Mouse (Mus musculus): Measurements from ENCODE around the gene Ccdc173. TPM values are rescaled to one million over a fixed set of nuclear protein-coding genes. Genes with fewer than 3 reads are reported as not detected.

The Ccdc173 gene
- total and polyA plus RNA-seq, 3 experiments: 1.3 to 3.9 (median 1.8) TPM

- in situ Hi-C loops (cut with MboI; ENCODE audit: low pct_ligation_motif_present, low pct_unique_long_range_greater_than_20kb, low sequenced_read_pairs): no loop called here
- peak; percentile 82 for TF ChIP-seq POLR2A (IDR thresholded peaks at IDR 0.05; ENCODE audit: low read depth, low read length)
- TF ChIP-seq ZMIZ1 (IDR thresholded peaks at IDR 0.05; ENCODE audit: low read depth, low read length): no peak
- no peak for TF ChIP-seq JUND (conservative IDR thresholded peaks at IDR 0.05; ENCODE audit: low read depth, low read length)
- TF ChIP-seq KAT2A (IDR thresholded peaks at IDR 0.05; ENCODE audit: insufficient replicate concordance, low read length): peak; percentile 99
- no peak for TF ChIP-seq IRF4 (IDR thresholded peaks at IDR 0.05; ENCODE audit: low read depth, low read length)
- TF ChIP-seq BHLHE40 (IDR thresholded peaks at IDR 0.05; ENCODE audit: low read depth, low read length): no peak
- no peak for TF ChIP-seq NELFE (IDR thresholded peaks at IDR 0.05; ENCODE audit: low read depth, low read length)
- no peak for TF ChIP-seq MAFK (IDR thresholded peaks at IDR 0.05; ENCODE audit: insufficient replicate concordance, low read length)
- peak; percentile 98 for TF ChIP-seq MXI1 (IDR thresholded peaks at IDR 0.05; ENCODE audit: low read depth, low read length)
- TF ChIP-seq ZNF384 (IDR thresholded peaks at IDR 0.05; ENCODE audit: low read depth, low read length): no peak
- no peak for TF ChIP-seq JUN (IDR thresholded peaks at IDR 0.05; ENCODE audit: insufficient read depth, low read depth, low read length)
- no peak for TF ChIP-seq CHD1 (IDR thresholded peaks at IDR 0.05; ENCODE audit: low read depth, low read length)
- no peak for TF ChIP-seq USF2 (conservative IDR thresholded peaks at IDR 0.05; ENCODE audit: low read depth, low read length)
- no peak for TF ChIP-seq MAZ (IDR thresholded peaks at IDR 0.05; ENCODE audit: low read depth, low read length)
- TF ChIP-seq ETS1 (conservative IDR thresholded peaks at IDR 0.05; ENCODE audit: low read depth, low read length): no peak
- TF ChIP-seq EP300 (IDR thresholded peaks at IDR 0.05; ENCODE audit: low read length): no peak
- TF ChIP-seq SMC3 (IDR thresholded peaks at IDR 0.05; ENCODE audit: low read depth, low read length): no peak
- peak; percentile 75; the same call in 1 of the 2 replicates for TF ChIP-seq MYC (IDR thresholded peaks at IDR 0.05; ENCODE audit: low read depth, low read length)
- TF ChIP-seq ZC3H11A (IDR thresholded peaks at IDR 0.05; ENCODE audit: low read depth, low read length): no peak
- peak; percentile 55 for TF ChIP-seq NRF1 (IDR thresholded peaks at IDR 0.05; ENCODE audit: low read depth, low read length)
- TF ChIP-seq ZKSCAN1 (IDR thresholded peaks at IDR 0.05; ENCODE audit: borderline replicate concordance, low read depth, low read length): no peak
- TF ChIP-seq E2F4 (IDR thresholded peaks at IDR 0.05; ENCODE audit: insufficient replicate concordance, low read depth, low read length): no peak
- TF ChIP-seq TBP (conservative IDR thresholded peaks at IDR 0.05; ENCODE audit: low read depth, low read length): peak; percentile 82
- TF ChIP-seq UBTF (IDR thresholded peaks at IDR 0.05; ENCODE audit: low read depth, low read length): peak; percentile 73; the same call in 1 of the 2 replicates
- TF ChIP-seq SIN3A (IDR thresholded peaks at IDR 0.05; ENCODE audit: low read length): no peak; the same call in none of the 2 replicates
- no peak for TF ChIP-seq RCOR1 (conservative IDR thresholded peaks at IDR 0.05; ENCODE audit: low read depth, low read length)
- no peak for TF ChIP-seq CTCF (conservative IDR thresholded peaks at IDR 0.05 in 1 of 2, IDR thresholded peaks at IDR 0.05 in 1 of 2; ENCODE audit: low read depth in 2 of 2, low read length in 2 of 2)
- TF ChIP-seq CHD2 (IDR thresholded peaks at IDR 0.05; ENCODE audit: low read length): no peak
- TF ChIP-seq USF1 (IDR thresholded peaks at IDR 0.05; ENCODE audit: low read depth, low read length): no peak
- peak; percentile 98 for TF ChIP-seq HCFC1 (IDR thresholded peaks at IDR 0.05; ENCODE audit: low read depth, low read length)
- no peak for TF ChIP-seq MAX (IDR thresholded peaks at IDR 0.05; ENCODE audit: low read length)
- no peak for TF ChIP-seq PAX5 (IDR thresholded peaks at IDR 0.05; ENCODE audit: low read length)
- TF ChIP-seq TCF12 (IDR thresholded peaks at IDR 0.05; ENCODE audit: low read depth, low read length): peak; percentile 33; the same call in 1 of the 2 replicates
- TF ChIP-seq MEF2A (IDR thresholded peaks at IDR 0.05; ENCODE audit: borderline replicate concordance, low read depth, low read length): peak; percentile 43
- TF ChIP-seq ELF1 (IDR thresholded peaks at IDR 0.05; ENCODE audit: low read depth, low read length): peak; percentile 69
- TF ChIP-seq RAD21 (IDR thresholded peaks at IDR 0.05; ENCODE audit: low read depth, low read length): no peak
- TF ChIP-seq POLR2AphosphoS2 (IDR thresholded peaks at IDR 0.05; ENCODE audit: low read depth, low read length): no peak
- peak; percentile 83; the same call in 1 of the 2 replicates for TF ChIP-seq GABPA (IDR thresholded peaks at IDR 0.05; ENCODE audit: insufficient replicate concordance, low read depth, low read length)
- no peaks in the 10 kb centered on the region for H3K9me3 ChIP-seq (replicated peaks; ENCODE audit: low read length)
- peaks cover 12 to 27% of the 10 kb centered on the region in 2 experiments for H3K36me3 ChIP-seq (replicated peaks in 1 of 2; ENCODE audit: control insufficient read depth in 1 of 2, insufficient read depth in 1 of 2, low read length in 1 of 2)
- H3K27me3 ChIP-seq (replicated peaks): no peaks in the 10 kb centered on the region
- dilution Hi-C loops (cut with MboI; ENCODE audit: extremely low pct_ligation_motif_present, extremely low pct_unique_long_range_greater_than_20kb, low sequenced_read_pairs): no loop called here
- peak within 1 kb of the TSS; percentile 44 for H3K9ac ChIP-seq (ENCODE audit: insufficient read depth, low read depth)
- H3K4me3 ChIP-seq (replicated peaks in 1 of 3; ENCODE audit: low read depth in 2 of 3, low read length in 2 of 3, poor library complexity in 1 of 3): peak within 1 kb of the TSS; percentile 89 to 96 (median 90)
- peak; percentile 90 for DNase-seq (ENCODE audit: extremely low read depth)
- no peak within 1 kb of the TSS for H3K27ac ChIP-seq (ENCODE audit: insufficient read depth, low read depth)
- peak within 1 kb of the TSS; percentile 86 for H3K4me2 ChIP-seq (ENCODE audit: insufficient read depth, low read depth, poor library complexity, severe bottlenecking)
- H3K4me1 ChIP-seq (ENCODE audit: control insufficient read depth in 1 of 2, insufficient read depth in 2 of 2): peaks cover 3 to 13% of the 10 kb centered on the region in 2 experiments; a peak in 3 of 4 replicates
- H3K79me2 ChIP-seq (replicated peaks; ENCODE audit: control insufficient read depth, extremely low read depth, insufficient read depth, poor library complexity, severe bottlenecking): peaks cover 5% of the 10 kb centered on the region; the same call in 1 of the 2 replicates
Observed at GRCm38 (mm10) chr2:69712981-69713625, 76.3 kb downstream of the Ccdc173 start, which contains the start of gene Fastkd1. Gene Fastkd1 (minus strand): TSS chr2:69713516.

Measured in CH12.LX (cell line).